Mouse (Mus musculus) gastrocnemius, adult 2 months (tissue): ENCODE results near the gene Plekhb1. TPM values are rescaled to one million over a fixed set of nuclear protein-coding genes. Genes with fewer than 3 reads are reported as not detected.

Source experiments
- DNase-seq: peaks from one replicate; pipeline ENCODE4 v3.0.0; 2022
- H3K27ac ChIP-seq: fragments of 200-600 bp; 2 replicates; pipeline ENCODE4 v1.8.1; 2022; ENCODE audit warnings: mild to moderate bottlenecking
- H3K4me3 ChIP-seq: fragments of 200-600 bp; 2 replicates; pipeline ENCODE4 v1.8.1; 2022; ENCODE audit warnings: mild to moderate bottlenecking, moderate library complexity
- CTCF ChIP-seq: fragments of 200-600 bp; IDR thresholded peaks from 2 replicates; pipeline ENCODE4 v1.8.1; 2022; ENCODE audit warnings: antibody characterized with exemption, mild to moderate bottlenecking, moderate library complexity
- intact Hi-C: fragments of 180-260 bp; cut with DNase I; formaldehyde crosslinking; loops from one replicate; pipeline ENCODE4 v1.15.1; 2025
- long read RNA-seq, 2 experiments: library from polyadenylated mRNA; stranded (forward); transcript quantifications; one replicate each; pipeline ENCODE4 v2.0.0; 2021
- total RNA-seq, 2 experiments: library from RNA; stranded (reverse); gene quantifications; 2 replicates each; pipeline ENCODE4 v1.2.3; 2021

Plekhb1 gene
- total RNA-seq = 10 to 100 TPM; 29.7 to 48.8 TPM
- long read RNA-seq, experiment 1, transcript Plekhb1-203 (7 exons, 1,806 nt) = major isoform, 22 of 26 reads
- long read RNA-seq, experiment 1, partial matches to known transcripts = 0 of 26 reads
- long read RNA-seq, experiment 1, other reads (novel, unspliced or antisense) = 3 of 26 reads
- long read RNA-seq, experiment 2, transcript Plekhb1-203 (7 exons, 1,806 nt) = major isoform, 24 of 31 reads
- long read RNA-seq, experiment 2, partial matches to known transcripts = 2 of 31 reads
- long read RNA-seq, experiment 2, other reads (novel, unspliced or antisense) = 5 of 31 reads

- intact Hi-C loops = loop anchor here (2.0 kb wide), 1 partner anchor 141 kb away; no protein-coding TSS in a partner anchor
- no peak for TF ChIP-seq CTCF
- peak within 1 kb of the TSS; percentile 77 for H3K27ac ChIP-seq
Measured at GRCm38 (mm10) chr7:100662231-100662630, at the start of gene Plekhb1. TSS of gene Plekhb1 (minus strand) at chr7:100662414.

GRCm38 (mm10) chr7:100706883-100707480 is 44.8 kb upstream of the Plekhb1 start:
- intact Hi-C loops = no loop called here
- H3K4me3 ChIP-seq = peak overlapping the region; percentile 90
- H3K27ac ChIP-seq = peak overlapping the region; percentile 97
- TF ChIP-seq CTCF = no peak
- DNase-seq = no peak

More at GRCm38 (mm10) chr7:100662231-100662630, at the start of gene Plekhb1:
- no peak for DNase-seq
- H3K4me3 ChIP-seq = peak within 1 kb of the TSS; percentile 41

GRCm38 (mm10) chr7:100706143-100706841 is 44.1 kb upstream of the Plekhb1 start, which contains the start of gene Fam168a:
TSS of gene Fam168a (plus strand) at chr7:100706635.
- peak within 1 kb of the TSS; percentile 97 for H3K27ac ChIP-seq
- H3K4me3 ChIP-seq = peak within 1 kb of the TSS; percentile 90
- peak; percentile 97 for DNase-seq
- 0 out of 2 replicates have a peak, but pooled peaks have one; percentile 13 for TF ChIP-seq CTCF
- intact Hi-C loops = no loop called here

DNA sequence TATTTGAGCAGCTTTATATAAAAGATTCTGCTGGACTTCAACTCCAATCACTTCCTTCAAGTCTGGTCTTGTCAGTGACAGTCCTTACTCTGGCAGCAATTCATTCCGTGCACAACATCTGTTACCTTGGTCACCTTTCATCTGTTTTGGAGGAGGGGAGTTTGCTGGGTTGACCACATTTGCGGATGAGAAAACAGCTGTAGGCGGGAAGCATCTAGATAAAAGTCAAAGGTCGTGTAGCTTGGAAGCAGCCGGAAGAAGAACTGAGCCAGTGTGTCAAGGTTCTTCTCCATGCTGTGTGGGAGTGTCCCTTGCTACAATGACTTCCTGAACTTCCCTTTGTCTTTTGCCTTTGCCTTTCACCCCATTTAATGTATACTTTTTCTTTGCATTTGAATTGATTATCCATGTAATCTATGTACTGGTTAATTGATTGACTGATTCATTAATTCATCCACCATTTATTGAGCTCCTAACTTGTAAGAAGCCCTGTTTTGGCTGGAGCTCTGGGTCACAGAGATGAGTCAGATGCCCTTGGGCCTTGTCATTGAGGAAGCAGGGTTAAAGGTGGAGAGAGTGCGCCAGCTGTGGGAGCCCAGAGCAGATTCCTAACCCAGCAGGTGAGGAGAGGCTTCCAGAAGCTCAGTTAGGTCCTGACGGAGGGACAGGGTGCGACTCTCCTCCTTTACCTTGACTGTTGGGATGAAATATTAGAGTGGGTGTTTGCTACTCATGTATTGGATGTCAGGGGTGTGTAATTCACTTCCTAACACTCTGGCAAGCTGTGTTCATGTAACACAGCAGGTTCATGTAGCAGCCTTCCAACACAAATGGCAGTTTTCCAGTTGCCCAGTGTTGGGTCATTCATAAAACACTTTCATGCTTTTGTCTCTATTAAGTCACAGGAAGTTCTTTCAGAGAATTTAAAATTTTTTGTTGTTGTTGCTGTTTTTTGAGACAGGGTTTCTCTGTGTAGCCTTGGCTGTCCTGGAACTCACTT is 37.9 kb upstream of the Plekhb1 start:
- H3K27ac ChIP-seq = no peak overlapping the region
- intact Hi-C loops = no loop called here
- TF ChIP-seq CTCF = no peak

DNA sequence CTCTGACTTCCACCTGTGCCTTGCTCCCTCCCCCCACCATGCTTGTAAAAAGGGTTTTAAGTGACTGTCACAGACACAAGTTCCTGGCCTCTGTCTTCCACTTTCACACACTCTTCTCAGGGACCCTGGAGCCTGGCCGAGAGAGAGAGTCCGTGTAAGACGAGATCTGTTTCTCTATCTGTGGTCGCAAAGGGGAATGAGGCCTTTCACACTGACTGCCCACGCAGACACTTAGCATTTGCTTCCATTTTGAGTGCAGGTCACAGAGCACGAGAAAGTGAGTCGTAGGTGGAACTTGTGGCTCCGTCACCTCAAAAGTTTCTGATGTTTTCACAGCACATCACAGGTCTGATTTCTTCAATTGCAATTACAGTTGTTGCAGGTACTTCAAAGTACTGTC is 31.0 kb upstream of the Plekhb1 start:
- H3K4me3 ChIP-seq = no peak overlapping the region
- no peak for DNase-seq
- intact Hi-C loops = no loop called here
- H3K27ac ChIP-seq = no peak overlapping the region
- no peak for TF ChIP-seq CTCF

More for the DNA sequence above, 37.9 kb upstream of the Plekhb1 start:
- H3K4me3 ChIP-seq = no peak overlapping the region
- DNase-seq = no peak

DNA sequence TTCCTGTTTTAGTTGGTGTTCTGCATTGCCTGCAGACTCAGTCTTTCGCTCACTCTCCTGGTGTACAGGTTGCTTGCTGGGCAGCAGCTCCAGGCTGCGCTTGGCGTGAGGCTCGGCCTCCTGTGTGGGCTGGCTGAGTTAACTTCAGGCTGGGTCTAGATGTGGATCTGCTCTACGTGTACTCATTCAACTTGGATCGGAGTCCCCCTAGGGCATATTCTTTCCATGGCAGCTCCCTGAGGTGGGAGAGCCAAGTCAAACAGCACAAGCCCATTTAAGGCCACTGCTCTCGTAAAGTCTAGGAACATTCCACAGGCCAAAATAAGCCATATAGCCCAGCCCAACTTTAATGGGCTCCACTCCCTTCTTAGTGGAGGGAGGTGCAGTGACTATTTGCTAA is 26.3 kb upstream of the Plekhb1 start:
- no peak overlapping the region for H3K4me3 ChIP-seq
- TF ChIP-seq CTCF = no peak
- H3K27ac ChIP-seq = no peak overlapping the region
- intact Hi-C loops = loop anchor here (5.0 kb wide), 2 partner anchors 129 to 179 kb away; no protein-coding TSS in a partner anchor
- DNase-seq = peak; percentile 50

- peak; percentile 85 for DNase-seq
Measured at GRCm38 (mm10) chr7:100685061-100686030, 23.1 kb upstream of the Plekhb1 start.

GRCm38 (mm10) chr7:100684538-100684937 is 22.3 kb upstream of the Plekhb1 start:
- H3K27ac ChIP-seq = no peak overlapping the region
- no peak overlapping the region for H3K4me3 ChIP-seq
- intact Hi-C loops = loop anchor here (2.0 kb wide), 1 partner anchor 40 kb away; no protein-coding TSS in a partner anchor
- peak; percentile 47 for DNase-seq
- TF ChIP-seq CTCF = peak; percentile 88

More at GRCm38 (mm10) chr7:100685061-100686030, 23.1 kb upstream of the Plekhb1 start:
- no peak overlapping the region for H3K4me3 ChIP-seq
- no peak overlapping the region for H3K27ac ChIP-seq
- TF ChIP-seq CTCF = peak; percentile 86
- intact Hi-C loops = loop anchor here (1.0 to 5.0 kb wide), 4 partner anchors 41 to 182 kb away; no protein-coding TSS in a partner anchor

GRCm38 (mm10) chr7:100684081-100684480 is 21.9 kb upstream of the Plekhb1 start:
- H3K27ac ChIP-seq = no peak overlapping the region
- TF ChIP-seq CTCF = no peak
- intact Hi-C loops = loop anchor here (2.0 kb wide), 1 partner anchor 39 kb away; no protein-coding TSS in a partner anchor
- DNase-seq = no peak
- no peak overlapping the region for H3K4me3 ChIP-seq

- intact Hi-C loops = no loop called here
- TF ChIP-seq CTCF = no peak
- Histone ChIP-seq H3K27ac (no peak overlapping the region), H3K4me3 (no peak overlapping the region)
- DNase-seq = no peak
Measured at GRCm38 (mm10) chr7:100683241-100683640, 21.0 kb upstream of the Plekhb1 start.

GRCm38 (mm10) chr7:100681132-100681531 is 18.9 kb upstream of the Plekhb1 start:
- TF ChIP-seq CTCF = no peak
- intact Hi-C loops = no loop called here
- Histone ChIP-seq H3K4me3 (no peak overlapping the region), H3K27ac (no peak overlapping the region)
- no peak for DNase-seq
